Mouse (Mus musculus) liver, embryonic 14.5 days (tissue): Measurements from ENCODE around the gene Irs3.

ENCODE experiments used
- CTCF ChIP-seq: IDR thresholded peaks from 2 replicates; pipeline ENCODE4 v1.5.1; 2016; ENCODE audit warnings: antibody characterized with exemption, low read depth, control low read depth
- EP300 ChIP-seq: IDR thresholded peaks from 2 replicates; pipeline ENCODE4 v1.6.1; 2016; ENCODE audit warnings: antibody characterized with exemption, low read depth

DNA sequence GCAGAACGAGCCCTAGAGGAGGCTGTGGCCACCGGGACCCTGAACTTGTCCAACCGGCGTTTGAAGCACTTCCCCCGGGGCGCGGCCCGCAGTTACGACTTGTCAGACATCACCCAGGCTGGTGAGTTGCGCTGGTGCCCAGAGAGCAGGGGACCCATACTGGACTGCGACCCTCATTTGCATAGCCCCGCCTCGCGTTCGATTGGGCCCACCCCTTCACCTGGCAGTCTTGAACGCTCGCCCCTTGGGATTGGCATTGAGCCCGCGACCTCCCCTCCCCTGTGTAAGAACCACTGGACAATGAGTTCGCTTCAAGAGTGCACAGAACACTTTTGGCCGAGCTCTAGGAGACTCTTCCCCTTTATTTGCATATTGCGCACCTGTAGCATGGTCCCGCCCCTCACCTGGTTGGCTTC is 16.2 kb downstream of the Irs3 start:
- TF ChIP-seq CTCF (no peak), EP300 (no peak)
